Mouse (Mus musculus): ENCODE results near the gene Sntg2. TPM values are rescaled to one million over a fixed set of nuclear protein-coding genes. Genes with fewer than 3 reads are reported as not detected.

Gene Sntg2
- polyA plus RNA-seq, 1 experiment from 2014 or later, result 3.3 TPM

DNA sequence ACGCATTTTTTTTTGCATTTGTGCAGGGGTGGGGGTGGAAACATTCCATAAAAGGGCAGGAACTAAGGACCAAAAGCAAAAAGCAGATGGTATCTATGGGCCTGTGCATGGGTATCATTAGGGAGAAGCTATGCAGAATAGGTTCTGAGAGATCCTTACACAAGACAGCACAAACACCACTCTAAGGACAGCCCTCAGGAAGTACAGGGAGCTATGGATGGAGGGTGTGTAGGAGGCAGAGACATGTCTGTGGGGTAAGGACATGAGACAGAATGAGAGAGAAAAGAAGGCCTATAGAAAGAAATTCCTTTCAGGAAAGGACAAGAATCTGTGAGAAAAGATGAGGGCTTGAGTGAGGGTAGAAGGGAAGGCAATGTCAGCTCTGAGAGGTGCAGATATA is 193.6 kb downstream of the Sntg2 start:
- H3K4me2 ChIP-seq (replicated peaks), result no peak overlapping the region
- no peaks in the 10 kb centered on the region for H3K9me3 ChIP-seq
- WGBS, result 90% methylated on average over 1 of the region's 1 CpGs
- ATAC-seq (replicated peaks), result no peak
- H3K9ac ChIP-seq (replicated peaks), result no peak overlapping the region
- no peaks in the 10 kb centered on the region for H3K36me3 ChIP-seq
- H3K4me1 ChIP-seq, result no peaks in the 10 kb centered on the region
- H3K27ac ChIP-seq (replicated peaks), result no peak overlapping the region
- no peaks in the 10 kb centered on the region for H3K27me3 ChIP-seq
- no peak overlapping the region for H3K4me3 ChIP-seq

DNA sequence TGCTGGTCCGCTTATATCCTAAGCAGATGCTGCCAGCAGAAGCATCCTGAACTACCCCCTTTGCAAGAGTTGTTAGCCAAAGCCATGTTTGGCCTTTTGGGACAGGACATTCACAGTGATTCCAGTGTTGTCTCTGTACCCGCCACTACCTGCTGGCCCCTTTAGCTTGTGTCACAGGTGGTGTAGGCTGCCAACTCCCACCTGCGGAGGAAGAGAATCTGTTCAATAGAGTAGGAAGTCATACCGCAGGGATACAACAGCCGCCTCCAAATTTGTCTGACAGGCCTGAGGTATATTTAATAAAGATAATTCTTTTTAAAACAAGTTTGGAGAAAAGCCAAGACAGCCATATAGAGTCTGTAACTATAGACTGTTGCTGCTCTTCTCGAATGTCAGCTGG is 195.2 kb downstream of the Sntg2 start:
- Histone ChIP-seq H3K4me3 (no peak overlapping the region), H3K9me3 (no peaks in the 10 kb centered on the region), H3K27ac (replicated peaks) (no peak overlapping the region), H3K36me3 (no peaks in the 10 kb centered on the region), H3K4me1 (no peaks in the 10 kb centered on the region), H3K27me3 (no peaks in the 10 kb centered on the region), H3K4me2 (replicated peaks) (no peak overlapping the region), H3K9ac (replicated peaks) (no peak overlapping the region)
- no peak for ATAC-seq (replicated peaks)
- 91% methylated on average over 6 of the region's 6 CpGs for WGBS

DNA sequence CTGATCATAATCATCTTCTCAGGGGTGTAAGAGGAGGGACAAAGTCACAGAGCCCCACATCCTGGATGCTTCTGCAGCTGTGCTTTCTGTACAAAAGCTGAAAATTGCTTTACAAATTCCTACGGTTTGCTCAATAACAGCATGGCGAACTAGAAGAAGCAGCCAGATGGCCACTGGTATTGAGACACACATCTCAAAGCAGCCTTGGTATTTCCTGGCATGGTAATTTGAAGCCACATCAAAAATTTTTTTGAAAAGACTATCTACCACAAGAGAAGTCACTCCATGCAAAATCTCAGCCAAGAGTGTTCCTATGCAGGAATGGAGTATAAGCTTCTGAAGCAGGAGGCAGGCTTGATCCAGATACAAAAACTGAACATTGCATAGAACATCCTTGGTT is 195.6 kb downstream of the Sntg2 start:
- WGBS, result 81% methylated on average over 2 of the region's 2 CpGs
- no peak overlapping the region for H3K9ac ChIP-seq (replicated peaks)
- H3K9me3 ChIP-seq, result no peaks in the 10 kb centered on the region
- no peak overlapping the region for H3K27ac ChIP-seq (replicated peaks)
- no peak overlapping the region for H3K4me2 ChIP-seq (replicated peaks)
- no peak for ATAC-seq (replicated peaks)
- H3K4me1 ChIP-seq, result no peaks in the 10 kb centered on the region
- no peaks in the 10 kb centered on the region for H3K36me3 ChIP-seq
- no peaks in the 10 kb centered on the region for H3K27me3 ChIP-seq
- H3K4me3 ChIP-seq, result no peak overlapping the region

DNA sequence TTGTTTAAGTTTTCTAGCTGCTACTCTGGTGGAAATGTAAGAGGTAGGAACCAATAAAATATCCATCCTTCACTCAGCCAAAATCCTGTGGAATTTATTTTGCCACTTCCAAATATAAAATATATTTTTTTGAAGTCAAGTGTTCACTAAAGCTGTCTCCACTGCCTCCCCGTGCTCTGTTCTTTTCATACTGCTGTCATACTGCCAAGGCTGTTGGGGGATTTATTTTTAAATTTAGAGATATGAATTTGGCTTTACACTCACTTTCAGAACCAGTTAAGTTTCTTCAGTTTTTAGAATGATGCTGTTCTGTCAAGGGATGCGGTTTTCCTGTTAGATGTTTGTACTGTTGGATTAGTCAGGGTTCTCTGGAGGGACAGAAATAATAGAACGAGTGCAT is 204.7 kb downstream of the Sntg2 start:
- Histone ChIP-seq H3K9me3 (no peaks in the 10 kb centered on the region), H3K4me3 (no peak overlapping the region), H3K27ac (replicated peaks) (no peak overlapping the region), H3K4me2 (replicated peaks) (no peak overlapping the region), H3K9ac (replicated peaks) (no peak overlapping the region), H3K36me3 (no peaks in the 10 kb centered on the region), H3K4me1 (no peaks in the 10 kb centered on the region), H3K27me3 (no peaks in the 10 kb centered on the region)
- 77% methylated on average over 3 of the region's 3 CpGs for WGBS
- ATAC-seq (replicated peaks), result no peak

DNA sequence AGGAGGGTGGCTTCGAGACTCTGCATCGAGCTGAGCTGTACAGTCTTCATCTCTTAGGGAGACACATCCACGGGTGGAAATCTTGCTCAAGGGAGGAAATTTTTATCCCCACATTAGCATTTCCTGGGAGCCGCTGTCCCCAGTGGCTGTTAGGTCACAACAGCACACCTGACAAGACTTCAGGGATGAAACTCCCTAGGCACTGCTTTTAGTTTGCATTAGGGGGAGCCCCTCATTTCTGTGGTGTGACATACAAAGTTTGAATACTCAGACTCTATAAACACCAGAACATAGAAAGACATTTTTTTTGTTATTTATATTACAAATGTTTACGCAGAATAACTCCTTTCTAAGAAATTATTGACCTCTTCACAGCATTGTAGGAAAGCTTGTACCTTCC is 208.6 kb downstream of the Sntg2 start:
- 86% methylated on average over 5 of the region's 5 CpGs for WGBS
- Histone ChIP-seq H3K4me3 (no peak overlapping the region), H3K4me1 (no peaks in the 10 kb centered on the region), H3K9ac (replicated peaks) (no peak overlapping the region), H3K4me2 (replicated peaks) (no peak overlapping the region), H3K27me3 (no peaks in the 10 kb centered on the region), H3K27ac (replicated peaks) (no peak overlapping the region), H3K9me3 (no peaks in the 10 kb centered on the region), H3K36me3 (no peaks in the 10 kb centered on the region)
- ATAC-seq (replicated peaks), result no peak

DNA sequence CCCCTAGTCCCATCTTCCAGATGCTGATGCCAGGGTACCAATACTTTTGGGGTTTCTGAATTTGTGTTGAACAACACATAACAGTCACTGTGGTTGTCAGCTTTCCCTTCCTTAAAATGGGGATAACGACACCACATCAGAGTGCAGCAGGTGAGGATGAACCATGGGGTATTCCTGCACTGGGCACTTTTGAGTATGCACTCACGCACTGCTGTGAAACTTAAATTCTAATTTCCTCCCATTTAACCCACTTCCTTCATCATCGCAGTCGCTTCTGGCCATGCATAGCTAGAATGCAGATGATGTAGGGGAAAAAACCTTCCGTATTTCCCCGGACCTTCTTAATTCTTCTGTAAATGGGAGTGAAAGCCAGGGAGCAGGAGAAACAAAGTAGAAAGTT is 209.2 kb downstream of the Sntg2 start:
- no peaks in the 10 kb centered on the region for H3K36me3 ChIP-seq
- WGBS, result 95% methylated on average over 6 of the region's 6 CpGs
- no peak for ATAC-seq (replicated peaks)
- no peaks in the 10 kb centered on the region for H3K27me3 ChIP-seq
- H3K9ac ChIP-seq (replicated peaks), result no peak overlapping the region
- H3K4me2 ChIP-seq (replicated peaks), result no peak overlapping the region
- no peaks in the 10 kb centered on the region for H3K4me1 ChIP-seq
- no peaks in the 10 kb centered on the region for H3K9me3 ChIP-seq
- no peak overlapping the region for H3K4me3 ChIP-seq
- no peak overlapping the region for H3K27ac ChIP-seq (replicated peaks)

DNA sequence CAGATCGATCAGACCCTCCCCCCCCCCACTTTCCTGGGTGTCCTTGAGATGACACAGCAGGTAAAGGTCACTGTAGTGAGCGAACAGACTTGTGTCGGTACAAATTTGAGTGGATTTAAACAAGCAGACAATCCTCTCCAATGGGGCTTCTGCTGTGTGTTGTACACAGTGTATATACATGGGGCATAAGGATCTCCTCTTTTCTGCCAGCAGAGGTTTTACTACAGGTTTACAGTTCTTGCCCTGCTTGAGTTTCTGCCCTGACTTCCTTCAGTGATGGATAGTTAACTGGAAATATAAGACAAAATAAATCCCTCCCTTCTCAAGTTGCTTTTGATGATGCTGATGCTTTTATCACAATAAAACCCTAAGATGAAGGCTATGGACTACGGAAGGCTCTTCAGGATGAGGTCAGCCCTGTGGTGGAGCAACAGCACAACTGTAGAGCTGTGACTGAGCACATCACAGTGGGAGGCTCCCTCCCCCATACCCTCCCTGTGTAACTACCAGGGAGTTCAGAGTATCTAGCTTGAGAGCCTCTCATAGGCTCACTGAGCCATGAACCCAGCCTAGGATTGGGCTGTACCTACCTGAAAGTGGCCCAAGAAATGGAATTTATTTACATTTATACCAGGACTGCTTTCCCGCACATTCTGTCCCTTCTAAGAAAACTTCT is 211.3 kb downstream of the Sntg2 start:
- H3K27me3 ChIP-seq, result no peaks in the 10 kb centered on the region
- no peaks in the 10 kb centered on the region for H3K36me3 ChIP-seq
- H3K4me1 ChIP-seq, result no peaks in the 10 kb centered on the region
- no peak overlapping the region for H3K9ac ChIP-seq (replicated peaks)
- 83% methylated on average over 5 of the region's 5 CpGs for WGBS
- H3K9me3 ChIP-seq, result no peaks in the 10 kb centered on the region
- ATAC-seq (replicated peaks), result no peak
- no peak overlapping the region for H3K4me3 ChIP-seq
- no peak overlapping the region for H3K4me2 ChIP-seq (replicated peaks)
- no peak overlapping the region for H3K27ac ChIP-seq (replicated peaks)

DNA sequence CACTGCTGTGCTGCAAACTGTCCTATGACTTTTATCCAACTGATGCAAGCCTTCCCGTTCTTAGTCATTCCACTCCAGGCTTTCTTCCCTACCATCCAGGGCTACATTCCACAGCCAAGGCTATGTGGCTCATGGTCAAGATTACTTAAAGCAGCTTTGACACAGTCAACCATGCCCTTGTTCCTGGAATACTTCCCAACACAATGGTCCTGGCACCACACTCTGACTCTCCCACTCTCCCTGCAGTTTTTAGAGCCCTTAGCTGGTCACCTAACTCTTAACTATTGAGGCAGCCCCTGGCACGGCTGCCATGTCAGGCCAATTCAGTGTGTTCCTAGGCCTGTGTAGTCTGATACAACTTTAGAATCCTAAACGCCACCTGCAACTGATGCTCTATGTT is 212.7 kb downstream of the Sntg2 start:
- 86% methylated on average over 3 of the region's 3 CpGs for WGBS
- no peaks in the 10 kb centered on the region for H3K4me1 ChIP-seq
- H3K4me3 ChIP-seq, result no peak overlapping the region
- no peak for ATAC-seq (replicated peaks)
- no peak overlapping the region for H3K4me2 ChIP-seq (replicated peaks)
- no peak overlapping the region for H3K9ac ChIP-seq (replicated peaks)
- no peak overlapping the region for H3K27ac ChIP-seq (replicated peaks)
- no peaks in the 10 kb centered on the region for H3K27me3 ChIP-seq
- no peaks in the 10 kb centered on the region for H3K36me3 ChIP-seq
- H3K9me3 ChIP-seq, result no peaks in the 10 kb centered on the region

DNA sequence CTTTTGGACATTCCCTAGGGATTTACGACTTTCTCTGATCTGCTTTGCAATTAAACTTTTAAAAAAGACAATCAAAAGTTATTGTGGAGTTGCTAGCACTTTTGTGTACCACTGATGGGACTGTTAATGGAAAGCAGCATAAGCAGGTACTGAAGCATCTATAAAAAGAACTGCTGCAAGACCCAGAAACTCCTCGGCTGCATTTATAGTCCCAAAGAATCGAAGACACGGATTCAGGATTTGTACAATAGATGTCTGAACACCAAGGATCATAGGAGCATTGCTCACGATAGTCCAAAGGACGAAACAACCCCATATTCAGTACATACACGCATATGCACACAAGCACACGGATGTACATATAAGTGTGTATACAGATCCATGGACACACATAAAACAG is 213.4 kb downstream of the Sntg2 start:
- H3K4me3 ChIP-seq, result no peak overlapping the region
- H3K36me3 ChIP-seq, result no peaks in the 10 kb centered on the region
- no peaks in the 10 kb centered on the region for H3K27me3 ChIP-seq
- no peaks in the 10 kb centered on the region for H3K9me3 ChIP-seq
- no peak overlapping the region for H3K9ac ChIP-seq (replicated peaks)
- H3K4me1 ChIP-seq, result no peaks in the 10 kb centered on the region
- H3K27ac ChIP-seq (replicated peaks), result no peak overlapping the region
- WGBS, result 91% methylated on average over 8 of the region's 8 CpGs
- no peak for ATAC-seq (replicated peaks)
- H3K4me2 ChIP-seq (replicated peaks), result no peak overlapping the region

DNA sequence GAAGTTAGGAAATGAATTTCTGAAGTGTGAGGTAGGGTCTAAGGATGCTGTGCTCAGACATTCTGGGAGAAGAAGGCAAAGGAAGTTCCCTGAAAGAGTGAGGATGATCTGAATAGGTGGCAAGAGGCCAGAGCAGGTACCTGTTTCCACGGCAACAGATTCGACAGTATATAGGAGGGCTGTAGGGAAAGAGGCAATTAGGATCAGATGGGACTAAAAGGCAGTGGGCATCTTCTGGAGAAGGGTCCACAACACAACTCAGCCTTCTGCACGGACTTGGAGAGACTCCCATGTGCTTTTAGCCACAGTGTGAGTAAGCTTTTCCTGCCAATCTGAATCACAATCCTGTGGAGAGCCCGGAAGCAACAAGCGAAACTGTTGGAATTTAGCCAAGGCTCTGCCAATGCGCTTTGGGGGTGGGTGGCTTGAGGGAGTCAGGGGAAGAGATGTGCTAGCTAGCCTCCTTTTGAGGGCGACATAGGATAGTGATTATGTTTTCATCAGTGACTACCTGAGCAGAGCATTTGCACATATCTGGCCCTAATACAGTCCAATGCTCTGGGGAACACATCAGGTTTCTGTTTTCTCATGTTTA is 219.0 kb downstream of the Sntg2 start:
- Histone ChIP-seq H3K4me3 (no peak overlapping the region), H3K9ac (replicated peaks) (no peak overlapping the region), H3K9me3 (no peaks in the 10 kb centered on the region), H3K4me1 (peaks cover 6% of the 10 kb centered on the region), H3K27me3 (no peaks in the 10 kb centered on the region), H3K36me3 (no peaks in the 10 kb centered on the region), H3K27ac (replicated peaks) (no peak overlapping the region), H3K4me2 (replicated peaks) (no peak overlapping the region)
- ATAC-seq (replicated peaks), result peak; percentile 71; the same call in 1 of the 2 replicates
- WGBS, result 47% methylated on average over 7 of the region's 7 CpGs

DNA sequence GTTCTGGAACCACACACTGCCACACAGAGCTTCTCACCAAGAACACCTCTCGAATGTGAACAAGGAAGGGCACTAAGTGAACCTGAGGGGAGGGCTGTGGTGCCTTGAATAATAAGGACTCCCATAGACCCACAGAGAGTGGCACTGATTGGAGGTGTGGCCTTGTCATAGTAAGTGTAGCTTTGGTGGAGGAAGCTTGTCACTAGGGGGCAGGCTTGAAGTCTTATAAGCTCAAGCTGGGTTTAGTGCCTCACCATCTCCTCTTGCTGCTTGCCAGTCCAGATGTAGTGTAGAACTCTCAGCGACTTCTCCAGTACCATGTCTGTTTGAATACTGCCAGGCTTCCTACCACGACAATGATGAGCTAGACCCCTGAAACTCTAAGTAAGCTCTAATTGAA is 231.1 kb downstream of the Sntg2 start:
- Histone ChIP-seq H3K9me3 (no peaks in the 10 kb centered on the region), H3K9ac (replicated peaks) (no peak overlapping the region), H3K27me3 (no peaks in the 10 kb centered on the region), H3K4me3 (no peak overlapping the region), H3K4me2 (replicated peaks) (no peak overlapping the region), H3K27ac (replicated peaks) (no peak overlapping the region), H3K36me3 (no peaks in the 10 kb centered on the region), H3K4me1 (no peaks in the 10 kb centered on the region)
- WGBS, result 63% methylated on average over 3 of the region's 3 CpGs
- ATAC-seq (replicated peaks), result no peak

DNA sequence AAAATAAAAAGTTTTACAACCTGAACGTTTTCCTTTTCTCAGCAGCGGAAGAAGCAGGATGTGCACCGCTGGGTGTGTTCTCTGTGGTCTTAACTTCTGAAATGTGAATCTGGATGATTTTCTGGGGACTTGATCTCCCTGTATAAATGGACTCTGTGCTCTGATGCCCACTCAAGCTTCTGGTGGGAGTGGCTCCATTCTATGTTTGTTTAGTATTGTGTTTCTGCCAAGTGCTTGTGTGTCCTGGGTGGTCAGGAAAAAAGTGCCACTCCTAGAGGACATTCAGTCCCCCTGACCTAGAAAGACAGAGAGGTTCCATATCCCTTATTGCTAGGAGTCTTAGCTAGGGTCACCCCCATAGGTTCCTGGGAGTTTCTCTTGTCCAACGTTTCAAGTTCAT is 240.7 kb downstream of the Sntg2 start, which contains the start of gene Tpo:
Tpo (minus strand) TSS at position 101 of the 400 bp plus-strand sequence.
- no peak within 1 kb of the TSS for H3K27ac ChIP-seq (replicated peaks)
- H3K9ac ChIP-seq (replicated peaks), result no peak within 1 kb of the TSS
- no peaks in the 10 kb centered on the region for H3K9me3 ChIP-seq
- no peaks in the 10 kb centered on the region for H3K27me3 ChIP-seq
- H3K4me2 ChIP-seq (replicated peaks), result no peak within 1 kb of the TSS
- 90% methylated on average over 4 of the region's 4 CpGs for WGBS
- H3K4me3 ChIP-seq, result no peak within 1 kb of the TSS
- peaks cover 10% of the 10 kb centered on the region for H3K4me1 ChIP-seq
- ATAC-seq (replicated peaks), result no peak
- H3K36me3 ChIP-seq, result no peaks in the 10 kb centered on the region

DNA sequence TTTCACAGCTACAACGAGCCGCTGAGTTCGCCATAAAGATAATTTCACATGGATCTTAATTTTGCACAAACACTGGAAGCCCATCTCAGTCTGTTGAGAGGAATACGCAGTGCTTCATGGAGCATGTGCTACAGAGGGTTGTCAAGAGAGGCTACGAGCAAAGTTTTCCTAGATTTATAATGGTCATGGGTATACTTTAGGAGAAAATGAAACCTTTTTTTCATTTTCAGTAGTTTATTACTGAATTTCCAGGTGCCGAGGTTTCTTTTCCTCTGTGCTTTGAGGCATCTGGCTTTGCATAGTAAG is 243.8 kb downstream of the Sntg2 start:
- Histone ChIP-seq H3K9ac (replicated peaks) (no peak overlapping the region), H3K9me3 (no peaks in the 10 kb centered on the region), H3K4me2 (replicated peaks) (peak overlapping the region; percentile 27; the same call in 1 of the 2 replicates), H3K4me1 (peaks cover 10% of the 10 kb centered on the region), H3K36me3 (no peaks in the 10 kb centered on the region), H3K4me3 (no peak overlapping the region), H3K27ac (replicated peaks) (peak overlapping the region; percentile 80; the same call in 1 of the 2 replicates), H3K27me3 (no peaks in the 10 kb centered on the region)
- no peak for ATAC-seq (replicated peaks)
- WGBS, result 50% methylated on average over 6 of the region's 6 CpGs
